Mouse (Mus musculus) liver, embryonic 12.5 days (tissue): Measurements from ENCODE around the gene Arsa. TPM values are rescaled to one million over a fixed set of nuclear protein-coding genes. Genes with fewer than 3 reads are reported as not detected.

Experiments used
- ATAC-seq: fragments of 200-750 bp; cut with Nextera tagmentation; 2 replicates; pipeline ENCODE4 v1.8.0; 2017; ENCODE audit warnings: moderate number of reproducible peaks, mild to moderate bottlenecking, moderate library complexity
- H3K27ac ChIP-seq: fragments of 300-500 bp; sonication (generic); 2 replicates; pipeline ENCODE4 v1.5.1; 2016; ENCODE audit warnings: mild to moderate bottlenecking
- H3K27me3 ChIP-seq: fragments of 300-500 bp; sonication (generic); replicated peaks from 2 replicates; pipeline ENCODE4 v1.6.1; 2016; ENCODE audit warnings: mild to moderate bottlenecking, moderate library complexity
- H3K36me3 ChIP-seq: fragments of 300-500 bp; sonication (generic); 2 replicates; pipeline ENCODE4 v1.6.1; 2016; ENCODE audit warnings: mild to moderate bottlenecking, moderate library complexity
- H3K4me1 ChIP-seq: fragments of 300-500 bp; sonication (generic); 2 replicates; pipeline ENCODE4 v1.6.1; 2016
- H3K4me2 ChIP-seq: fragments of 300-500 bp; sonication (generic); 2 replicates; pipeline ENCODE4 v1.6.1; 2016; ENCODE audit warnings: mild to moderate bottlenecking, moderate library complexity
- H3K4me3 ChIP-seq: fragments of 300-500 bp; sonication (generic); 2 replicates; pipeline ENCODE4 v1.5.1; 2016; ENCODE audit warnings: mild to moderate bottlenecking, moderate library complexity
- H3K9ac ChIP-seq: fragments of 300-500 bp; sonication (generic); 2 replicates; pipeline ENCODE4 v1.6.1; 2016; ENCODE audit warnings: mild to moderate bottlenecking, moderate library complexity
- H3K9me3 ChIP-seq: fragments of 300-500 bp; sonication (generic); replicated peaks from 2 replicates; pipeline ENCODE4 v1.6.1; 2016; ENCODE audit warnings: mild to moderate bottlenecking, moderate library complexity
- WGBS: fragments of 180-500 bp; shearing (Covaris S2); methylation state at CpG from one replicate; pipeline ENCODE4 v1.1.7; 2016; ENCODE audit not compliant: insufficient replicate concordance; 5-methylcytosine and 5-hydroxymethylcytosine counted together
- polyA plus RNA-seq: library from polyadenylated mRNA; unstranded; fragments of >200 nt; fragmentation: Nextera tagmentation; extraction: Ambion mirVana; gene quantifications from 2 replicates; pipeline ENCODE4 v1.2.1, GENCODE M21; 2016

The Arsa gene
- polyA plus RNA-seq: 6.6 and 7.0 TPM in 2 replicates

GRCm38 (mm10) chr15:89477091-89477491, at the start of gene Arsa:
TSS of gene Arsa (minus strand) at chr15:89477425.
- no peaks in the 10 kb centered on the region for H3K9me3 ChIP-seq
- 23% methylated on average over 9 of the region's 9 CpGs for WGBS

GRCm38 (mm10) chr15:89526776-89527325, 49.6 kb upstream of the Arsa start:
- Histone ChIP-seq H3K9ac (no peak overlapping the region), H3K4me2 (no peak overlapping the region), H3K4me1 (no peaks in the 10 kb centered on the region), H3K27ac (no peak overlapping the region), H3K4me3 (no peak overlapping the region), H3K9me3 (no peaks in the 10 kb centered on the region), H3K27me3 (peaks cover 22% of the 10 kb centered on the region; the same call in 1 of the 2 replicates), H3K36me3 (peaks cover 20% of the 10 kb centered on the region)
- 80% methylated on average over 19 of the region's 19 CpGs for WGBS
- no peak for ATAC-seq

More at GRCm38 (mm10) chr15:89477091-89477491, at the start of gene Arsa:
- Histone ChIP-seq H3K4me2 (peak within 1 kb of the TSS; percentile 83), H3K4me3 (peak within 1 kb of the TSS; percentile 62), H3K9ac (peak within 1 kb of the TSS; percentile 67), H3K27me3 (no peaks in the 10 kb centered on the region), H3K36me3 (peaks cover 5% of the 10 kb centered on the region; the same call in 1 of the 2 replicates), H3K27ac (peak within 1 kb of the TSS; percentile 59; the same call in 1 of the 2 replicates), H3K4me1 (peaks cover 31% of the 10 kb centered on the region)
- no peak for ATAC-seq

- Histone ChIP-seq H3K27me3 (peaks cover 26% of the 10 kb centered on the region), H3K27ac (no peak overlapping the region), H3K36me3 (peaks cover 25% of the 10 kb centered on the region), H3K4me3 (no peak overlapping the region), H3K9ac (no peak overlapping the region), H3K9me3 (no peaks in the 10 kb centered on the region), H3K4me1 (no peaks in the 10 kb centered on the region), H3K4me2 (no peak overlapping the region)
- no peak for ATAC-seq
- 62% methylated on average over 7 of the region's 7 CpGs for WGBS
Measured at GRCm38 (mm10) chr15:89525896-89526295, 48.7 kb upstream of the Arsa start.

GRCm38 (mm10) chr15:89525464-89525863, 48.2 kb upstream of the Arsa start:
- H3K4me3 ChIP-seq: no peak overlapping the region
- no peak overlapping the region for H3K27ac ChIP-seq
- H3K9me3 ChIP-seq: no peaks in the 10 kb centered on the region
- ATAC-seq: no peak
- no peak overlapping the region for H3K9ac ChIP-seq
- H3K4me2 ChIP-seq: no peak overlapping the region
- no peaks in the 10 kb centered on the region for H3K4me1 ChIP-seq
- H3K27me3 ChIP-seq: peaks cover 26% of the 10 kb centered on the region
- H3K36me3 ChIP-seq: peaks cover 25% of the 10 kb centered on the region
- 79% methylated on average over 8 of the region's 8 CpGs for WGBS

GRCm38 (mm10) chr15:89524611-89525415, 47.6 kb upstream of the Arsa start:
- ATAC-seq: no peak
- Histone ChIP-seq H3K27me3 (peaks cover 26% of the 10 kb centered on the region), H3K36me3 (peaks cover 25% of the 10 kb centered on the region), H3K27ac (no peak overlapping the region), H3K9me3 (no peaks in the 10 kb centered on the region), H3K4me2 (no peak overlapping the region), H3K9ac (no peak overlapping the region), H3K4me3 (no peak overlapping the region), H3K4me1 (no peaks in the 10 kb centered on the region)
- WGBS: 77% methylated on average over 8 of the region's 8 CpGs

- H3K9me3 ChIP-seq: no peaks in the 10 kb centered on the region
Measured at GRCm38 (mm10) chr15:89524001-89524571, 46.9 kb upstream of the Arsa start.

GRCm38 (mm10) chr15:89523283-89523832, 46.1 kb upstream of the Arsa start:
- peak overlapping the region; percentile 61 for H3K4me2 ChIP-seq
- 55% methylated on average over 42 of the region's 47 CpGs for WGBS
- H3K36me3 ChIP-seq: peaks cover 27% of the 10 kb centered on the region

More at GRCm38 (mm10) chr15:89524001-89524571, 46.9 kb upstream of the Arsa start:
- 78% methylated on average over 43 of the region's 52 CpGs for WGBS
- Histone ChIP-seq H3K4me3 (peak overlapping the region; percentile 43), H3K4me2 (peak overlapping the region; percentile 59), H3K27me3 (peaks cover 26% of the 10 kb centered on the region), H3K4me1 (no peaks in the 10 kb centered on the region), H3K9ac (no peak overlapping the region), H3K36me3 (peaks cover 25% of the 10 kb centered on the region), H3K27ac (no peak overlapping the region)
- no peak for ATAC-seq

GRCm38 (mm10) chr15:89522566-89523282, 45.5 kb upstream of the Arsa start:
- Histone ChIP-seq H3K36me3 (peaks cover 29% of the 10 kb centered on the region), H3K4me3 (no peak overlapping the region), H3K9ac (no peak overlapping the region), H3K9me3 (no peaks in the 10 kb centered on the region), H3K27ac (no peak overlapping the region), H3K4me1 (no peaks in the 10 kb centered on the region), H3K4me2 (no peak overlapping the region), H3K27me3 (peaks cover 26% of the 10 kb centered on the region)
- ATAC-seq: no peak
- WGBS: 77% methylated on average over 10 of the region's 10 CpGs

More at GRCm38 (mm10) chr15:89523283-89523832, 46.1 kb upstream of the Arsa start:
- H3K27me3 ChIP-seq: peaks cover 26% of the 10 kb centered on the region
- H3K27ac ChIP-seq: no peak overlapping the region
- H3K4me3 ChIP-seq: peak overlapping the region; percentile 35
- no peaks in the 10 kb centered on the region for H3K9me3 ChIP-seq
- H3K4me1 ChIP-seq: no peaks in the 10 kb centered on the region
- no peak overlapping the region for H3K9ac ChIP-seq
- no peak for ATAC-seq

- H3K36me3 ChIP-seq: peaks cover 29% of the 10 kb centered on the region
- H3K4me2 ChIP-seq: no peak overlapping the region
- peaks cover 28% of the 10 kb centered on the region for H3K27me3 ChIP-seq
- H3K27ac ChIP-seq: no peak overlapping the region
- ATAC-seq: no peak
- H3K9ac ChIP-seq: no peak overlapping the region
- H3K4me3 ChIP-seq: no peak overlapping the region
- H3K4me1 ChIP-seq: no peaks in the 10 kb centered on the region
- WGBS: 67% methylated on average over 7 of the region's 7 CpGs
- no peaks in the 10 kb centered on the region for H3K9me3 ChIP-seq
Measured at GRCm38 (mm10) chr15:89521951-89522350, 44.7 kb upstream of the Arsa start.

- WGBS: 27% methylated on average over 4 of the region's 4 CpGs
- Histone ChIP-seq H3K4me2 (no peak overlapping the region), H3K27ac (peak overlapping the region; percentile 43; the same call in 1 of the 2 replicates), H3K4me3 (no peak overlapping the region), H3K4me1 (peaks cover 21% of the 10 kb centered on the region), H3K36me3 (no peaks in the 10 kb centered on the region), H3K27me3 (0 out of 2 replicates have a peak, but pooled peaks cover 4% of the 10 kb centered on the region), H3K9ac (no peak overlapping the region), H3K9me3 (no peaks in the 10 kb centered on the region)
- ATAC-seq: peak; percentile 87
Measured at GRCm38 (mm10) chr15:89512679-89513078, 35.5 kb upstream of the Arsa start.

GRCm38 (mm10) chr15:89507751-89508150, 30.5 kb upstream of the Arsa start:
- 72% methylated on average over 8 of the region's 8 CpGs for WGBS
- Histone ChIP-seq H3K4me1 (peaks cover 16% of the 10 kb centered on the region), H3K27me3 (no peaks in the 10 kb centered on the region), H3K4me2 (no peak overlapping the region), H3K4me3 (no peak overlapping the region), H3K36me3 (peaks cover 45% of the 10 kb centered on the region), H3K9me3 (no peaks in the 10 kb centered on the region), H3K9ac (no peak overlapping the region), H3K27ac (no peak overlapping the region)
- ATAC-seq: no peak
